Mouse (Mus musculus) cortical plate, adult 2 months (tissue): ENCODE data around the gene Tmem116. TPM values are rescaled to one million over a fixed set of nuclear protein-coding genes. Genes with fewer than 3 reads are reported as not detected.

Experiments used
- H3K27ac ChIP-seq: fragments of 200-500 bp; 2 replicates; pipeline ENCODE4 v1.5.1; 2012; ENCODE audit warnings: low read length, control low read depth, inconsistent platforms; ENCODE audit not compliant: insufficient read depth
- H3K4me1 ChIP-seq: fragments of 200-500 bp; 2 replicates; pipeline ENCODE4 v1.6.1; 2011; ENCODE audit warnings: low read length; ENCODE audit not compliant: control insufficient read depth, insufficient read depth
- H3K4me3 ChIP-seq: fragments of 200-500 bp; 2 replicates; pipeline ENCODE4 v1.5.1; 2011; ENCODE audit warnings: mild to moderate bottlenecking, low read length, control low read depth; ENCODE audit not compliant: insufficient read depth
- CTCF ChIP-seq: fragments of 200-500 bp; IDR thresholded peaks from 2 replicates; pipeline ENCODE4 v1.5.1; 2011; ENCODE audit warnings: mild to moderate bottlenecking, control low read depth, low read length; ENCODE audit not compliant: insufficient read depth; ENCODE audit errors: extremely low read depth
- POLR2A ChIP-seq: fragments of 200-500 bp; IDR thresholded peaks from 2 replicates; pipeline ENCODE4 v1.6.1; 2011; ENCODE audit warnings: mild to moderate bottlenecking, low read length, control low read depth; ENCODE audit not compliant: insufficient read depth; ENCODE audit errors: extremely low read depth
- polyA plus RNA-seq: library from polyadenylated mRNA; depleted of rRNA; stranded (reverse); fragments of >200 nt; gene quantifications from 2 replicates; pipeline ENCODE4 v1.2.3, GENCODE M21; 2012

Tmem116 gene
- polyA plus RNA-seq, 1 experiment = 10.7 TPM

GRCm38 (mm10) chr5:121444870-121445269, 6.8 kb upstream of the Tmem116 start:
- no peak overlapping the region for H3K27ac ChIP-seq
- TF ChIP-seq POLR2A (no peak), CTCF (no peak)

GRCm38 (mm10) chr5:121448450-121448849, 3.2 kb upstream of the Tmem116 start:
- Histone ChIP-seq H3K4me3 (no peak overlapping the region), H3K27ac (no peak overlapping the region), H3K4me1 (0 out of 2 replicates have a peak, but pooled peaks cover 1% of the 10 kb centered on the region)
- TF ChIP-seq CTCF = 0 out of 2 replicates have a peak, but pooled peaks have one; percentile 19
- no peak for TF ChIP-seq POLR2A

More at GRCm38 (mm10) chr5:121444870-121445269, 6.8 kb upstream of the Tmem116 start:
- Histone ChIP-seq H3K4me1 (no peaks in the 10 kb centered on the region), H3K4me3 (no peak overlapping the region)

GRCm38 (mm10) chr5:121449976-121450375, 1.7 kb upstream of the Tmem116 start:
- TF ChIP-seq POLR2A = no peak
- peak; percentile 14; the same call in 1 of the 2 replicates for TF ChIP-seq CTCF
- no peak overlapping the region for H3K27ac ChIP-seq
- H3K4me1 ChIP-seq = 0 out of 2 replicates have a peak, but pooled peaks cover 1% of the 10 kb centered on the region
- H3K4me3 ChIP-seq = no peak overlapping the region

GRCm38 (mm10) chr5:121450476-121450875, 1.2 kb upstream of the Tmem116 start:
- H3K27ac ChIP-seq = no peak overlapping the region
- TF ChIP-seq CTCF (no peak), POLR2A (no peak)
- H3K4me3 ChIP-seq = no peak overlapping the region
- 0 out of 2 replicates have a peak, but pooled peaks cover 1% of the 10 kb centered on the region for H3K4me1 ChIP-seq

GRCm38 (mm10) chr5:121451203-121451602, 490 bp upstream of the Tmem116 start:
- Histone ChIP-seq H3K4me3 (peak overlapping the region; percentile 84), H3K4me1 (0 out of 2 replicates have a peak, but pooled peaks cover 1% of the 10 kb centered on the region), H3K27ac (no peak overlapping the region)
- TF ChIP-seq CTCF = no peak
- no peak for TF ChIP-seq POLR2A

- Histone ChIP-seq H3K4me1 (0 out of 2 replicates have a peak, but pooled peaks cover 1% of the 10 kb centered on the region), H3K4me3 (peak within 1 kb of the TSS; percentile 84), H3K27ac (peak within 1 kb of the TSS; percentile 96)
- TF ChIP-seq CTCF (no peak), POLR2A (peak; percentile 91)
Measured at GRCm38 (mm10) chr5:121452026-121452869, 555 bp downstream of the Tmem116 start, which contains the start of gene Erp29. TSS of gene Erp29 (minus strand) at chr5:121452506.

- peak overlapping the region; percentile 84 for H3K4me3 ChIP-seq
- TF ChIP-seq POLR2A (no peak), CTCF (no peak)
- H3K4me1 ChIP-seq = 0 out of 2 replicates have a peak, but pooled peaks cover 1% of the 10 kb centered on the region
- H3K27ac ChIP-seq = peak overlapping the region; percentile 88
Measured at GRCm38 (mm10) chr5:121452906-121453305, 1.2 kb downstream of the Tmem116 start.

- no peak overlapping the region for H3K27ac ChIP-seq
- no peak for TF ChIP-seq POLR2A
- no peak for TF ChIP-seq CTCF
- H3K4me3 ChIP-seq = no peak overlapping the region
- H3K4me1 ChIP-seq = 0 out of 2 replicates have a peak, but pooled peaks cover 1% of the 10 kb centered on the region
Measured at GRCm38 (mm10) chr5:121453743-121454502, 2.2 kb downstream of the Tmem116 start.

- Histone ChIP-seq H3K27ac (no peak overlapping the region), H3K4me1 (0 out of 2 replicates have a peak, but pooled peaks cover 1% of the 10 kb centered on the region), H3K4me3 (no peak overlapping the region)
- TF ChIP-seq CTCF = no peak
- TF ChIP-seq POLR2A = no peak
Measured at GRCm38 (mm10) chr5:121454503-121454782, 2.8 kb downstream of the Tmem116 start.
